Mouse (Mus musculus): ENCODE measurements at regions not wholly inside any gene's neighbourhood (a gene's known extent, or its start where the extent isn't known, plus 50 kb on each side); places are given as distances from the start of the nearest gene placed in this dataset.

GRCm38 (mm10) chr13:84632493-84632892 lies 410.4 kb downstream of the Tmem161b start:
- peaks cover 0 to 9% of the 10 kb centered on the region in 2 experiments; a peak in 2 of 4 replicates for H3K36me3 ChIP-seq (ENCODE audit: control insufficient read depth in 1 of 2, insufficient read depth in 2 of 2, low read length in 2 of 2)
- H3K4me3 ChIP-seq (ENCODE audit: control insufficient read depth in 1 of 2, insufficient read depth in 1 of 2, low read depth in 2 of 2, low read length in 2 of 2), result no peak overlapping the region
- no peaks in the 10 kb centered on the region for H3K27me3 ChIP-seq (ENCODE audit: control insufficient read depth in 1 of 2, insufficient read depth in 2 of 2, low read length in 2 of 2)
- H3K9ac ChIP-seq (ENCODE audit: control insufficient read depth, low read depth, low read length, poor library complexity, severe bottlenecking), result no peak overlapping the region
- H3K27ac ChIP-seq (ENCODE audit: control insufficient read depth, low read depth, low read length), result no peak overlapping the region
- H3K4me1 ChIP-seq (ENCODE audit: control insufficient read depth in 1 of 2, insufficient read depth in 2 of 2, low read length in 2 of 2), result peaks cover 0 to 2% of the 10 kb centered on the region in 2 experiments; a peak in 1 of 4 replicates
- H3K79me2 ChIP-seq (ENCODE audit: control insufficient read depth, insufficient read depth, low read length, poor library complexity), result no peaks in the 10 kb centered on the region
- H3K9me3 ChIP-seq (replicated peaks; ENCODE audit: insufficient read depth, low read length), result no peaks in the 10 kb centered on the region
- no peak for TF ChIP-seq MYB (IDR thresholded peaks at IDR 0.05; ENCODE audit: low read depth, low read length)
- no peak for TF ChIP-seq HCFC1 (IDR thresholded peaks at IDR 0.05; ENCODE audit: low read depth, low read length)
- TF ChIP-seq NELFE (IDR thresholded peaks at IDR 0.05; ENCODE audit: low read depth, low read length), result no peak
- TF ChIP-seq NRF1 (IDR thresholded peaks at IDR 0.05; ENCODE audit: insufficient read depth, low read depth, low read length, poor library complexity, severe bottlenecking), result no peak
- no peak for TF ChIP-seq MAFK (IDR thresholded peaks at IDR 0.05; ENCODE audit: borderline replicate concordance, low read depth, low read length)
- TF ChIP-seq BHLHE40 (IDR thresholded peaks at IDR 0.05; ENCODE audit: borderline replicate concordance, low read depth, low read length), result no peak
- no peak for TF ChIP-seq RAD21 (IDR thresholded peaks at IDR 0.05; ENCODE audit: low read depth, low read length)
- TF ChIP-seq ELF1 (IDR thresholded peaks at IDR 0.05; ENCODE audit: low read depth, low read length), result no peak
- no peak for TF ChIP-seq CTCF (IDR thresholded peaks at IDR 0.05 in 2 of 3, conservative IDR thresholded peaks at IDR 0.05 in 1 of 3; ENCODE audit: control insufficient read depth in 1 of 3, insufficient read depth in 1 of 3, low read depth in 2 of 3, low read length in 3 of 3, poor library complexity in 1 of 3, severe bottlenecking in 1 of 3)
- no peak for TF ChIP-seq MAZ (IDR thresholded peaks at IDR 0.05; ENCODE audit: low read depth, low read length)
- TF ChIP-seq USF1 (IDR thresholded peaks at IDR 0.05; ENCODE audit: low read depth, low read length), result no peak
- TF ChIP-seq E2F4 (IDR thresholded peaks at IDR 0.05; ENCODE audit: borderline replicate concordance, low read depth, low read length), result no peak
- TF ChIP-seq KAT2A (conservative IDR thresholded peaks at IDR 0.05; ENCODE audit: low read depth, low read length), result no peak
- TF ChIP-seq MXI1 (IDR thresholded peaks at IDR 0.05; ENCODE audit: low read depth, low read length), result no peak
- no peak for TF ChIP-seq GATA1 (IDR thresholded peaks at IDR 0.05; ENCODE audit: low read depth, low read length)
- no peak for TF ChIP-seq TBP (IDR thresholded peaks at IDR 0.05; ENCODE audit: low read depth, low read length)
- TF ChIP-seq SIN3A (IDR thresholded peaks at IDR 0.05; ENCODE audit: low read length), result no peak
- TF ChIP-seq EP300 (IDR thresholded peaks at IDR 0.05; ENCODE audit: low read depth in 1 of 2, low read length in 2 of 2), result no peak
- no peak for TF ChIP-seq ZMIZ1 (IDR thresholded peaks at IDR 0.05; ENCODE audit: low read depth, low read length)
- TF ChIP-seq UBTF (IDR thresholded peaks at IDR 0.05; ENCODE audit: borderline replicate concordance, insufficient read depth, low read depth, low read length), result no peak
- DNase-seq (ENCODE audit: low read depth, low spot score), result no peak

- Histone ChIP-seq H3K4me3 (ENCODE audit: control insufficient read depth in 1 of 2, insufficient read depth in 1 of 2, low read depth in 2 of 2, low read length in 2 of 2) (no peak overlapping the region), H3K9ac (ENCODE audit: control insufficient read depth, low read depth, low read length, poor library complexity, severe bottlenecking) (no peak overlapping the region), H3K9me3 (replicated peaks; ENCODE audit: insufficient read depth, low read length) (no peaks in the 10 kb centered on the region), H3K27me3 (ENCODE audit: control insufficient read depth in 1 of 2, insufficient read depth in 2 of 2, low read length in 2 of 2) (no peaks in the 10 kb centered on the region), H3K36me3 (ENCODE audit: control insufficient read depth in 1 of 2, insufficient read depth in 2 of 2, low read length in 2 of 2) (no peaks in the 10 kb centered on the region), H3K79me2 (ENCODE audit: control insufficient read depth, insufficient read depth, low read length, poor library complexity) (no peaks in the 10 kb centered on the region), H3K4me1 (ENCODE audit: control insufficient read depth in 1 of 2, insufficient read depth in 2 of 2, low read length in 2 of 2) (no peaks in the 10 kb centered on the region), H3K27ac (ENCODE audit: control insufficient read depth, low read depth, low read length) (no peak overlapping the region)
- TF ChIP-seq ELF1 (IDR thresholded peaks at IDR 0.05; ENCODE audit: low read depth, low read length) (no peak), USF1 (IDR thresholded peaks at IDR 0.05; ENCODE audit: low read depth, low read length) (no peak), ZKSCAN1 (IDR thresholded peaks at IDR 0.05; ENCODE audit: low read depth, low read length) (no peak), ETS1 (IDR thresholded peaks at IDR 0.05; ENCODE audit: low read depth, low read length) (no peak), GABPA (IDR thresholded peaks at IDR 0.05; ENCODE audit: low read depth, low read length) (no peak), MAFK (IDR thresholded peaks at IDR 0.05; ENCODE audit: borderline replicate concordance, low read depth, low read length) (no peak), TCF12 (IDR thresholded peaks at IDR 0.05; ENCODE audit: low read depth, low read length) (no peak), SIN3A (IDR thresholded peaks at IDR 0.05; ENCODE audit: low read length) (no peak), ZNF384 (IDR thresholded peaks at IDR 0.05; ENCODE audit: low read depth, low read length) (no peak), POLR2AphosphoS2 (IDR thresholded peaks at IDR 0.05; ENCODE audit: low read length) (no peak), RCOR1 (IDR thresholded peaks at IDR 0.05; ENCODE audit: low read depth, low read length) (no peak), CHD2 (IDR thresholded peaks at IDR 0.05; ENCODE audit: low read length) (no peak), TBP (IDR thresholded peaks at IDR 0.05; ENCODE audit: low read depth, low read length) (no peak), MAZ (IDR thresholded peaks at IDR 0.05; ENCODE audit: low read depth, low read length) (no peak)
- no peak for DNase-seq (ENCODE audit: low read depth, low spot score)
Observed at GRCm38 (mm10) chr13:84636831-84637230, 414.7 kb downstream of the Tmem161b start.

All from MEL (cell line).